In the genomic region with DNA sequence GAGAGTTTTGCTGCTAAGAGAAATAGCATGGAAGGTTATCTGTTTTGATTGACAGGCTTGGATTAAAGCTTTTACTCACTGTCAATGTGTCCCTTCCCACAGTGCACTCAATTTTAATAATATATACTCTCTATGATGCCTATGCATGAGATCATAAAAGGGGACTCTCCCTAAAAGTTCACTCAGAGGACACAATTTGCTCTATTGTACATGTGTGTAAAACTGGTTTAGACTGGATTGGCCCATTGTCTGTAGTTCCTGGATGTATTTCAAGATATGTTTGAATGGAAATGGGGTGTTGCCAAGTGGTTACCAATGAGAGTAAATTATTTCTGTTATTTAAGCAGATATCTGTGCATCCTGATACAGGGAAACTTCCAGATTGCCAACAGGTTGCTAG, we compare ENCODE assay signal across 25 mouse cellular contexts.
DNase-seq lines count a peak whose midpoint lies in the region; ATAC-seq lines count a peak whose summit lies in the region.
"Had no signal": no experiment of that assay in that cellular context is flagged by ENCODE, and none has a peak within 500 bp of the region (broad histone marks: within the 10 kb centered on the region; RNA-seq: fewer than 3 reads in every experiment).

No protein-coding gene starts in this region.

- H3K27me3 ChIP-seq in embryonic facial prominence, embryonic 14.5 days (replicated peaks; ENCODE audit: control insufficient read depth, insufficient read depth, low read length) = no peaks in the 10 kb centered on the region
- no peaks in the 10 kb centered on the region for H3K27me3 ChIP-seq in embryonic facial prominence, embryonic 10.5 days (replicated peaks; ENCODE audit: low read depth, poor library complexity, severe bottlenecking)
- no peaks in the 10 kb centered on the region for H3K27me3 ChIP-seq in stomach, embryonic 15.5 days (replicated peaks)
- H3K27me3 ChIP-seq: embryonic facial prominence, embryonic 13.5 days; forebrain, embryonic 13.5 days had no signal

- H3K4me1 ChIP-seq in embryonic facial prominence, embryonic 14.5 days (ENCODE audit: control insufficient read depth, insufficient read depth, low read length) = no peaks in the 10 kb centered on the region
- 0 out of 2 replicates have a peak, but pooled peaks cover 8% of the 10 kb centered on the region for H3K4me1 ChIP-seq in embryonic facial prominence, embryonic 10.5 days
- no peaks in the 10 kb centered on the region for H3K4me1 ChIP-seq in stomach, embryonic 15.5 days
- H3K4me1 ChIP-seq: forebrain, embryonic 10.5 days; forebrain, embryonic 13.5 days had no signal

- DNase-seq in embryonic facial prominence, embryonic 14.5 days (ENCODE audit: low spot score) = peak; percentile 57
- no peak for DNase-seq in embryonic facial prominence, embryonic 10.5 days (ENCODE audit: low spot score)
- DNase-seq in CD4-positive, CD25-positive, alpha-beta regulatory T cell, adult 2 months (ENCODE audit: low read depth, low spot score) = peak; percentile 43
- peak; percentile 13 for DNase-seq in induced T-regulatory cell, adult 2 months (ENCODE audit: low read depth)
- no peak for DNase-seq in cerebellum, postnatal 36 days
- no peak for DNase-seq in testis, postnatal 10 days (ENCODE audit: low spot score)
- DNase-seq in heart, adult 9 months (ENCODE audit: low spot score in 2 of 2) = no peak
- DNase-seq: adrenal gland, adult 8-10 months; adrenal gland, postnatal 25 days; cerebellum, adult 18-20 months; cerebellum, adult 9-10 months; cerebellum, postnatal 14 days; gastrocnemius, postnatal 10 days; gastrocnemius, postnatal 36 days; heart, adult 2 months; heart, postnatal 36 days had no signal

- H3K4me3 ChIP-seq in embryonic facial prominence, embryonic 14.5 days (ENCODE audit: low read depth, low read length) = no peak overlapping the region
- H3K4me3 ChIP-seq in embryonic facial prominence, embryonic 10.5 days = no peak overlapping the region
- H3K4me3 ChIP-seq in stomach, embryonic 15.5 days (replicated peaks) = no peak overlapping the region
- H3K4me3 ChIP-seq: embryonic facial prominence, embryonic 13.5 days; forebrain, embryonic 10.5 days; forebrain, embryonic 13.5 days; heart, adult 2 months had no signal

- H3K9me3 ChIP-seq in embryonic facial prominence, embryonic 14.5 days (ENCODE audit: control insufficient read depth, low read length) = no peaks in the 10 kb centered on the region
- H3K9me3 ChIP-seq in embryonic facial prominence, embryonic 10.5 days = no peaks in the 10 kb centered on the region
- no peaks in the 10 kb centered on the region for H3K9me3 ChIP-seq in stomach, embryonic 15.5 days
- H3K9me3 ChIP-seq: embryonic facial prominence, embryonic 13.5 days; forebrain, embryonic 10.5 days; forebrain, embryonic 13.5 days had no signal

- H3K4me2 ChIP-seq in embryonic facial prominence, embryonic 14.5 days (ENCODE audit: low read depth, low read length) = no peak overlapping the region
- no peak overlapping the region for H3K4me2 ChIP-seq in stomach, embryonic 15.5 days
- H3K4me2 ChIP-seq: embryonic facial prominence, embryonic 13.5 days; forebrain, embryonic 13.5 days; heart, embryonic 11.5 days; hindbrain, embryonic 14.5 days had no signal

- no peak overlapping the region for H3K27ac ChIP-seq in embryonic facial prominence, embryonic 14.5 days (replicated peaks; ENCODE audit: low read depth, low read length)
- H3K27ac ChIP-seq in embryonic facial prominence, embryonic 10.5 days (replicated peaks) = no peak overlapping the region
- H3K27ac ChIP-seq in stomach, embryonic 15.5 days = 0 out of 2 replicates have a peak overlapping the region, but pooled peaks have one; percentile 22
- H3K27ac ChIP-seq: embryonic facial prominence, embryonic 13.5 days; forebrain, embryonic 10.5 days; forebrain, embryonic 13.5 days; heart, adult 2 months; hindbrain, embryonic 14.5 days; hindbrain, postnatal 0 days had no signal

- H3K36me3 ChIP-seq in embryonic facial prominence, embryonic 14.5 days (ENCODE audit: control insufficient read depth, insufficient read depth, low read length) = no peaks in the 10 kb centered on the region
- no peaks in the 10 kb centered on the region for H3K36me3 ChIP-seq in embryonic facial prominence, embryonic 10.5 days (replicated peaks)
- no peaks in the 10 kb centered on the region for H3K36me3 ChIP-seq in stomach, embryonic 15.5 days
- H3K36me3 ChIP-seq: embryonic facial prominence, embryonic 13.5 days; forebrain, embryonic 10.5 days had no signal

- no peak for ATAC-seq in embryonic facial prominence, embryonic 14.5 days (ENCODE audit: low read depth)
- ATAC-seq in stomach, embryonic 15.5 days (ENCODE audit: insufficient read depth, low FRiP score, low read depth) = no peak
- ATAC-seq: forebrain, embryonic 13.5 days; forebrain, embryonic 16.5 days; hindbrain, postnatal 0 days; intestine, postnatal 0 days had no signal

- H3K9ac ChIP-seq in embryonic facial prominence, embryonic 14.5 days (ENCODE audit: low read depth, low read length) = no peak overlapping the region
- H3K9ac ChIP-seq in stomach, embryonic 15.5 days = no peak overlapping the region
- H3K9ac ChIP-seq: embryonic facial prominence, embryonic 13.5 days; forebrain, embryonic 13.5 days; hindbrain, embryonic 14.5 days had no signal

Comparison
In these comparisons a context has a peak if more than half of its experiments do, and no peak if none do; other contexts are left out.
1. DNase-seq: peak in embryonic facial prominence, embryonic 14.5 days (single experiment), CD4-positive, CD25-positive, alpha-beta regulatory T cell, adult 2 months (single experiment) and induced T-regulatory cell, adult 2 months (single experiment); none in embryonic facial prominence, embryonic 10.5 days (single experiment), cerebellum, postnatal 36 days (0 of 2), testis, postnatal 10 days (single experiment) and heart, adult 9 months (0 of 2).